Mouse (Mus musculus) common myeloid progenitor, adult 5-6 weeks (primary cell): ENCODE measurements around the gene Dctn1. TPM values are rescaled to one million over a fixed set of nuclear protein-coding genes. Genes with fewer than 3 reads are reported as not detected.

Experiments
- ATAC-seq: replicated peaks from 2 replicates; pipeline ENCODE4 v1.8.0; 2016; ENCODE audit warnings: low read depth, mild to moderate bottlenecking, moderate TSS enrichment, inconsistent platforms; ENCODE audit not compliant: poor library complexity, severe bottlenecking
- total RNA-seq: library from RNA; stranded (forward); fragments of 200-1000, 187-1606 nt; gene quantifications from 2 replicates; pipeline ENCODE4 v1.2.3, GENCODE M21; 2017

Gene Dctn1
- total RNA-seq, 1 experiment from 2014 or later: 52.2 TPM

GRCm38 (mm10) chr6:83210495-83210894 lies 44.8 kb downstream of the Dctn1 start:
- ATAC-seq: no peak

- no peak for ATAC-seq
Measured at GRCm38 (mm10) chr6:83211526-83211925, 45.8 kb downstream of the Dctn1 start.

- peak; percentile 83 for ATAC-seq
Measured at GRCm38 (mm10) chr6:83215002-83215666, 49.4 kb downstream of the Dctn1 start.

- ATAC-seq: no peak
Measured at GRCm38 (mm10) chr6:83219814-83220213, 54.1 kb downstream of the Dctn1 start, which contains the start of gene Slc4a5. TSS of gene Slc4a5 (plus strand) at chr6:83219828.

GRCm38 (mm10) chr6:83231486-83231885 lies 65.8 kb downstream of the Dctn1 start:
- no peak for ATAC-seq

GRCm38 (mm10) chr6:83233306-83233705 lies 67.6 kb downstream of the Dctn1 start:
- no peak for ATAC-seq

- ATAC-seq: peak; percentile 32; the same call in 1 of the 2 replicates
Measured at GRCm38 (mm10) chr6:83234280-83234741, 68.6 kb downstream of the Dctn1 start.

- no peak for ATAC-seq
Measured at GRCm38 (mm10) chr6:83237123-83237522, 71.4 kb downstream of the Dctn1 start.

- no peak for ATAC-seq
Measured at GRCm38 (mm10) chr6:83244422-83245061, 78.8 kb downstream of the Dctn1 start.

GRCm38 (mm10) chr6:83245134-83245533 lies 79.4 kb downstream of the Dctn1 start:
- ATAC-seq: no peak

- ATAC-seq: no peak
Measured at GRCm38 (mm10) chr6:83245997-83246396, 80.3 kb downstream of the Dctn1 start.

GRCm38 (mm10) chr6:83246750-83247149 lies 81.0 kb downstream of the Dctn1 start:
- no peak for ATAC-seq

- ATAC-seq: no peak
Measured at GRCm38 (mm10) chr6:83247153-83247552, 81.4 kb downstream of the Dctn1 start.

Other genes starting within 250 kb of the Dctn1 start
- not detected in 2 replicates for gene Sema4f, start 226.2 kb upstream of the Dctn1 start, total RNA-seq
- 0.39 and 7.7 TPM in 2 replicates for gene M1ap, start 219.0 kb upstream of the Dctn1 start, total RNA-seq
- 13.2 and 15.2 TPM in 2 replicates for gene Dok1, start 132.4 kb upstream of the Dctn1 start, total RNA-seq
- 1.4 and 2.1 TPM in 2 replicates for gene Loxl3, start 131.7 kb upstream of the Dctn1 start, total RNA-seq
- 100 and 115 TPM in 2 replicates for gene Aup1, start 111.4 kb upstream of the Dctn1 start, total RNA-seq
- 46.3 and 65.5 TPM in 2 replicates for gene Htra2, start 110.6 kb upstream of the Dctn1 start, total RNA-seq
- 0.78 TPM in 1 of 2 replicates, not detected in the other for gene Dqx1, start 108.1 kb upstream of the Dctn1 start, total RNA-seq
- gene Tlx2, start 95.6 kb upstream of the Dctn1 start, total RNA-seq: not detected in 2 replicates
- 9.3 and 16.8 TPM in 2 replicates for gene Pcgf1, start 88.1 kb upstream of the Dctn1 start, total RNA-seq
- not detected in 2 replicates for gene Lbx2, start 79.6 kb upstream of the Dctn1 start, total RNA-seq
- gene Ccdc142, start 64.3 kb upstream of the Dctn1 start, total RNA-seq: 0.41 TPM in 1 of 2 replicates, not detected in the other
- gene Gm42688, start 64.3 kb upstream of the Dctn1 start, total RNA-seq: 2.1 and 3.1 TPM in 2 replicates
- 25.3 and 30.0 TPM in 2 replicates for gene Mrpl53, start 56.9 kb upstream of the Dctn1 start, total RNA-seq
- gene Mogs, start 50.4 kb upstream of the Dctn1 start, total RNA-seq: 80.9 and 86.2 TPM in 2 replicates
- 70.1 and 85.3 TPM in 2 replicates for gene Wbp1, start 44.4 kb upstream of the Dctn1 start, total RNA-seq
- 40.2 and 58.8 TPM in 2 replicates for gene Ino80b, start 40.5 kb upstream of the Dctn1 start, total RNA-seq
- 0.96 and 3.9 TPM in 2 replicates for gene Rtkn, start 30.5 kb upstream of the Dctn1 start, total RNA-seq
- gene Wdr54, start 9.5 kb upstream of the Dctn1 start, total RNA-seq: not detected in 2 replicates
- not detected in 2 replicates for gene 1700003E16Rik, start 9.5 kb upstream of the Dctn1 start, total RNA-seq
- gene Slc4a5, start 53.9 kb downstream of the Dctn1 start, total RNA-seq: 0.10 TPM in 1 of 2 replicates, not detected in the other
- 24.1 and 27.0 TPM in 2 replicates for gene Mthfd2, start 160.0 kb downstream of the Dctn1 start, total RNA-seq
- gene Mob1a, start 160.1 kb downstream of the Dctn1 start, total RNA-seq: 112 and 127 TPM in 2 replicates
- 89.1 and 97.5 TPM in 2 replicates for gene Bola3, start 183.2 kb downstream of the Dctn1 start, total RNA-seq